Mouse (Mus musculus) olfactory bulb, adult 2 months (tissue): ENCODE measurements around the gene Aldob.

Experiments used
- CTCF ChIP-seq: fragments of 200-500 bp; IDR thresholded peaks from 2 replicates; pipeline ENCODE4 v1.5.1; 2012; ENCODE audit warnings: low read depth, mild to moderate bottlenecking, low read length, moderate library complexity; ENCODE audit not compliant: insufficient read depth
- POLR2A ChIP-seq: fragments of 200-500 bp; IDR thresholded peaks from 2 replicates; pipeline ENCODE4 v1.6.1; 2012; ENCODE audit warnings: mild to moderate bottlenecking, low read depth, low read length, moderate library complexity; ENCODE audit not compliant: insufficient read depth

- TF ChIP-seq POLR2A (no peak), CTCF (no peak)
These were observed 12.7 kb downstream of the Aldob start for GRCm38 (mm10) chr4:49536671-49537070.
